Mouse (Mus musculus) midbrain, postnatal 0 days (tissue): ENCODE data around the gene Tspo. TPM values are rescaled to one million over a fixed set of nuclear protein-coding genes. Genes with fewer than 3 reads are reported as not detected.

Source experiments
- ATAC-seq: fragments of 200-750 bp; cut with Nextera tagmentation; 2 replicates; pipeline ENCODE4 v1.8.0; 2017; ENCODE audit warnings: moderate number of reproducible peaks, mild to moderate bottlenecking, moderate TSS enrichment, moderate library complexity; ENCODE audit not compliant: low FRiP score
- DNase-seq: peaks from one replicate; pipeline ENCODE4 v3.0.0-alpha.2; 2015; ENCODE audit warnings: low spot score
- H3K27ac ChIP-seq: fragments of 300-500 bp; sonication (generic); 2 replicates; pipeline ENCODE4 v1.5.1; 2014; ENCODE audit warnings: low read depth, mild to moderate bottlenecking, low read length, mixed read lengths
- H3K27me3 ChIP-seq: fragments of 300-500 bp; sonication (generic); 2 replicates; pipeline ENCODE4 v1.6.1; 2014; ENCODE audit warnings: low read length, control low read depth, mixed read lengths; ENCODE audit not compliant: insufficient read depth
- H3K36me3 ChIP-seq: fragments of 300-500 bp; sonication (generic); 2 replicates; pipeline ENCODE4 v1.6.1; 2014; ENCODE audit warnings: low read length, control low read depth, mixed read lengths; ENCODE audit not compliant: insufficient read depth
- H3K4me1 ChIP-seq: fragments of 300-500 bp; sonication (generic); 2 replicates; pipeline ENCODE4 v1.6.1; 2014; ENCODE audit warnings: mild to moderate bottlenecking, control low read depth, antibody characterized with exemption, low read length, mixed read lengths; ENCODE audit not compliant: insufficient read depth
- H3K4me2 ChIP-seq: fragments of 300-500 bp; sonication (generic); 2 replicates; pipeline ENCODE4 v1.6.1; 2014; ENCODE audit warnings: low read depth, mild to moderate bottlenecking, low read length, mixed read lengths; ENCODE audit not compliant: poor library complexity, severe bottlenecking
- H3K4me3 ChIP-seq: fragments of 300-500 bp; sonication (generic); 2 replicates; pipeline ENCODE4 v1.5.1; 2014; ENCODE audit warnings: low read depth, mild to moderate bottlenecking, low read length, moderate library complexity
- H3K9ac ChIP-seq: fragments of 300-500 bp; sonication (generic); replicated peaks from 2 replicates; pipeline ENCODE4 v1.6.1; 2014; ENCODE audit warnings: mild to moderate bottlenecking, low read length, moderate library complexity, mixed read lengths; ENCODE audit not compliant: poor library complexity, severe bottlenecking
- H3K9me3 ChIP-seq: fragments of 300-500 bp; sonication (generic); 2 replicates; pipeline ENCODE4 v1.6.1; 2016; ENCODE audit warnings: low read length, control low read depth
- CTCF ChIP-seq: IDR thresholded peaks from 2 replicates; pipeline ENCODE4 v1.5.1; 2016; ENCODE audit warnings: antibody characterized with exemption, mild to moderate bottlenecking
- WGBS: fragments of 180-500 bp; shearing (Covaris S2); extraction: QIAGEN DNeasy Blood & Tissue Kit; methylation state at CpG from one replicate; pipeline ENCODE4 v1.1.7; 2014; 5-methylcytosine and 5-hydroxymethylcytosine counted together
- polyA plus RNA-seq: library from polyadenylated mRNA; unstranded; fragments of >200 nt; fragmentation: Nextera tagmentation; extraction: Ambion mirVana; gene quantifications from 2 replicates; pipeline ENCODE4 v1.2.1, GENCODE M21; 2015
- total RNA-seq: library from RNA; depleted of rRNA; stranded (reverse); fragments of >200 nt; gene quantifications from 2 replicates; pipeline ENCODE4 v1.2.3, GENCODE M21; 2014

Tspo gene
- total and polyA plus RNA-seq, 2 experiments from 2014 or later: 8.0 to 8.4 TPM

- Histone ChIP-seq H3K27me3 (no peaks in the 10 kb centered on the region), H3K27ac (no peak overlapping the region), H3K9ac (no peak overlapping the region), H3K4me2 (no peak overlapping the region), H3K4me1 (no peaks in the 10 kb centered on the region), H3K9me3 (no peaks in the 10 kb centered on the region), H3K36me3 (peaks cover 54% of the 10 kb centered on the region), H3K4me3 (no peak overlapping the region)
- WGBS: 98% methylated on average over 2 of the region's 2 CpGs
- TF ChIP-seq CTCF: no peak
- no peak for ATAC-seq
- no peak for DNase-seq
These were observed 13.3 kb upstream of the Tspo start for GRCm38 (mm10) chr15:83550137-83550536.

DNA sequence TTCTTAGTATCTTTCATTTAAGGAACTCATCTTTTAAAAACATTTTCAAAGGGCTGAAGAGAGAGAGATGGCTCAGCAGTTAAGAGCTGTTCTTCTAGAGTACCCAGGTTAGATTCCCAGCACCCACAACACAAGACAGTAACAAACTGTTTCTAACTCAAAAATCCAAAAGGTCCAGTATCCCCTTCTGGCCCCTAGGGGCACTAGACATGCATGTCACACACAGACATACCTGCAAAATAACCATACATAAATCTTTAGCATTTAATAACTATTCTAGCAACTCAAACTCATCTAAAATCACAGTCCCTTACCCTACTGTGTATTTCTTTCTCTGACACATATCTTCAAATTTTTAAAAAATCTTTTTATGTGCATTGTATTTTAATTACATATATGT, 9.6 kb upstream of the Tspo start:
- H3K4me3 ChIP-seq: no peak overlapping the region
- ATAC-seq: no peak
- H3K9ac ChIP-seq: no peak overlapping the region
- H3K36me3 ChIP-seq: peaks cover 25% of the 10 kb centered on the region
- H3K9me3 ChIP-seq: no peaks in the 10 kb centered on the region
- H3K27me3 ChIP-seq: no peaks in the 10 kb centered on the region
- TF ChIP-seq CTCF: peak; percentile 54
- no peak overlapping the region for H3K4me2 ChIP-seq
- H3K27ac ChIP-seq: no peak overlapping the region
- DNase-seq: peak; percentile 24
- no peaks in the 10 kb centered on the region for H3K4me1 ChIP-seq

DNA sequence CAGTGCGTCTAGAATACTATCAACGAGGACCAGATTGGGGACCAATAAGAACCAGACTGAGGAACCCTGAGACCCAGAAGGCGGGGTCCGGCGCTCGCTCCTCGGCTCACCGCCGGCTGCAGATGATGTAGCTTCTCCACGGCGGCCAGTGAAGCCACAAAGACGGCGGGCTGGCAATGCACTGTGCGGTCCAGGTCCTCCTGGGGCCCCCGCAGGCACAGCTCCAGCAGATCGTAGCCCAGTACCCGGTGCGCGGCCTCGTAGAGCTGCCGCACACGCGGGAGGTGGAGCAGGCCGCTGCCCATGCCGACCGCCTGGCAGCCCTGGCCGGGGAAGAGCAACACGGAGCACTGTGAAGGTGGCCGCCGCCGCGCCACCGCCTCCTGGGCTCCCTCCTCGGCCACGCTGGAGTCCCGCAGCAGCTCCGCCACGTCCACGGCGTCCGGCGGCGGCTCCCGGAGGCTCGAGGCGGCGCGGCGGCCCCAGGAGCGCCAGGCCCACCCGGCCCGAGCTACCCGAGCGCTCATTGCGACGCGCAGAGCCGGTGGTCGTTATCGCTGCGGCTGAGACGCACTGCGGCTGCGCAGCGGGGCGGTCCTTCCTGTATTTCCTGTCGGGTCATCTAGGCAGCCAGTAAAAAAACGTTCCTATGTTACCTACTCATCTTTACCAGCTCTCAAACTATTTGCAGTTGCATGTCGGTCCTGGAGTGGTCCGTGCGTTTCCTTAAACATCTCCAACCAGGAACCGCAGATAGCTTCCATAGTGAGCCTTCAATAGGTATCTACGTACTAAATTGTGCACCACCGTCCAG, 8.0 kb upstream of the Tspo start:
- under 1% methylated on average over 62 of the region's 74 CpGs for WGBS
- TF ChIP-seq CTCF: no peak
- Histone ChIP-seq H3K27ac (peak overlapping the region; percentile 95), H3K4me3 (peak overlapping the region; percentile 82), H3K4me2 (peak overlapping the region; percentile 91), H3K4me1 (no peaks in the 10 kb centered on the region), H3K9ac (peak overlapping the region; percentile 95), H3K9me3 (no peaks in the 10 kb centered on the region), H3K27me3 (no peaks in the 10 kb centered on the region), H3K36me3 (peaks cover 10% of the 10 kb centered on the region; the same call in 1 of the 2 replicates)
- DNase-seq (peak; percentile 94), ATAC-seq (peak; percentile 86)

DNA sequence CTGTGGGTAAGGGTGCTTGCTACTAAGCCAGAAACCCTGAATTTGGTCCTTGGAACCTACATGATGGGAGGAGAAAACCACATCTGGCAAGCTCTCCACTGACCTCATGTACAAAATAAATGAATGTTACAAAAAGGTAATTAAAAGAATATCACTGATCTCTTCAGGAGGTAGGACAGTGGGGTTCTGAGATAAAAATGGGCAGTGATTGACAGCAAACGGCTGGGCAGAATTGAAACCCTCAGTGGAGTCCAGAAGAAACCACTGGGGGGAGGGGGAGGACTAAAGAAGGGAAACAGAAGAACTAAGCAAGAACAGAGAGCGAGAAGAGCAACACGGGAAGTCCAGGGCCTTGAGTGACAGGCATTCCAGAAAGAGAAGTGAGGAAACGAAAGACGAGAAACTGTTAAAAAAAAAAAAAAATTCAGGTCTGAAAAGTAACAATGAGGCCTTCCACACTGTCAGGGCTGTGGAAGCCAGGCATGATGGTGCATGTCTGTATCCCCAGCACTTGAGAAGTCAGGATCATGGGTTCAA, 2.4 kb upstream of the Tspo start:
- WGBS: 55% methylated on average over 5 of the region's 5 CpGs
- no peak overlapping the region for H3K27ac ChIP-seq
- TF ChIP-seq CTCF: no peak

DNA sequence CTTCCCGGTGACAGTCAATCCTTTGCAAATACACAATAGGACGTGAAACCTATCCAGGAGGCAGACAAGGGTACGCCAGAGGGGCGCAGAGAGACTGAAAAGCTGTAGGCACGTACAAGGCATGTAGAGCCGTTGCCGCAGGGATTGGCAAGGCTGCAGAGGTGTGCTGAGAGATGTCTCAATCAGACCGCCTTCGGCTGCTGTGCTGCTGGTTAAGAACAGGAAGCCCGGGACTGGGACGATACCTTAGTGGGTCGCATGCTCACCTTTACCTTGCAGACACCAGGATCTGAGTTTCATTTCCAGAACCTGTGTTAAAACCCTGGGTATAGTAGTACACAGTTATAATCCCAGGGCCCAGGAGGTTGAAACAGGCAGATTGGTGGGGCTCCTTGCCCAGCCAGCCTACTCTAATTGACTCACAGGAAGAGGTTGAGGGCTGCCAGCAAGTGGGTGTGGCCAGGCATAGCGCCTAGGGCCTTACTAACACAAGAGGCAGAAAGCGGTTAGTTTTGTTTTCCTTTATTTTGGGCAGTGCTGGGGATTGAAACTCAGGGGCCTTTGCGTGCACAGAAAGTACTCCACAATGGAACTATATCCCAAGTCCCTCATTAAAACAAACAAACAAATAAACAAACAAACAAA, 644 bp upstream of the Tspo start:
- Histone ChIP-seq H3K4me1 (no peaks in the 10 kb centered on the region; the same call in 1 of the 2 replicates), H3K36me3 (no peaks in the 10 kb centered on the region), H3K27ac (no peak overlapping the region), H3K27me3 (peaks cover 13% of the 10 kb centered on the region), H3K9ac (no peak overlapping the region), H3K4me2 (no peak overlapping the region), H3K9me3 (no peaks in the 10 kb centered on the region), H3K4me3 (no peak overlapping the region)
- TF ChIP-seq CTCF: no peak
- no peak for ATAC-seq
- DNase-seq: peak; percentile 75
- 32% methylated on average over 15 of the region's 15 CpGs for WGBS

More for the DNA sequence above, 2.4 kb upstream of the Tspo start:
- H3K4me3 ChIP-seq: no peak overlapping the region
- H3K9ac ChIP-seq: no peak overlapping the region
- H3K4me2 ChIP-seq: no peak overlapping the region
- no peak for DNase-seq
- no peaks in the 10 kb centered on the region for H3K9me3 ChIP-seq
- H3K27me3 ChIP-seq: peaks cover 13% of the 10 kb centered on the region
- ATAC-seq: no peak
- H3K4me1 ChIP-seq: no peaks in the 10 kb centered on the region; the same call in 1 of the 2 replicates
- no peaks in the 10 kb centered on the region for H3K36me3 ChIP-seq
